ENCODE assay signal across 11 mouse cellular contexts in the genomic region with DNA sequence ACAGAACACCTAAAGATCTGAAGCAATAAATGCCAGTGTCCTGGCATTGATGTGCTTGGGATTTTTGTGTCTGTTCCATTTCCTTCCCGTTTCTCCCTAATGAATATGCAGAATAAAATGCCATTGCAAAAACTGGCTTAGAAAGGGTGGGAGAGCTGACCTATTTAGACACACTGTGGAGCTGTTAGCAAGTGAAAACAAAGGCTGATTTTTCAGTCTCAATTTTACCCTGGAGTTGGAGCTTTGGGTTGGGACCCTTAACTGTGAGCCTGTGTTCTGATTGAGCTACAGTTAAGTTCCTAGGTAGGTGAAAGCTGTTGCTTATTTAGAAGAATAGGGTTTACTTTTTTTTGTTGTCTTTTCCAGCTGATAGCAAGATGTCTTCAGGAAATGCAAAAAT. TPM values are rescaled to one million over a fixed set of nuclear protein-coding genes. Genes with fewer than 3 reads are reported as not detected.
DNase-seq lines count a peak whose midpoint lies in the region; ATAC-seq lines count a peak whose summit lies in the region.
"Had no signal": no experiment of that assay in that cellular context is flagged by ENCODE, and none has a peak within 500 bp of the region (broad histone marks: within the 10 kb centered on the region; RNA-seq: fewer than 3 reads in every experiment).

No protein-coding gene starts in this region.

- H3K9ac ChIP-seq in heart, embryonic 14.5 days (ENCODE audit: low read length): peak overlapping the region; percentile 87
- peak overlapping the region; percentile 61; the same call in 1 of the 2 replicates for H3K9ac ChIP-seq in hindbrain, embryonic 14.5 days
- H3K9ac ChIP-seq in midbrain, embryonic 13.5 days (replicated peaks): peak overlapping the region; percentile 33; the same call in 1 of the 2 replicates

- no peaks in the 10 kb centered on the region for H3K9me3 ChIP-seq in heart, embryonic 14.5 days (ENCODE audit: control insufficient read depth, low read length)
- H3K9me3 ChIP-seq in hindbrain, embryonic 14.5 days (ENCODE audit: control insufficient read depth, low read length): no peaks in the 10 kb centered on the region
- H3K9me3 ChIP-seq in midbrain, embryonic 13.5 days: no peaks in the 10 kb centered on the region

- H3K4me3 ChIP-seq in heart, embryonic 14.5 days (ENCODE audit: control insufficient read depth in 1 of 2, insufficient read depth in 1 of 2, low read depth in 1 of 2, low read length in 2 of 2): peak overlapping the region; percentile 66 to 82; a peak in 3 of 4 replicates
- H3K4me3 ChIP-seq in hindbrain, embryonic 14.5 days (replicated peaks; ENCODE audit: low read length): peak overlapping the region; percentile 57
- H3K4me3 ChIP-seq in midbrain, embryonic 13.5 days (replicated peaks): peak overlapping the region; percentile 66

- H3K27ac ChIP-seq in heart, embryonic 14.5 days (replicated peaks in 1 of 2; ENCODE audit: control insufficient read depth in 1 of 2, insufficient read depth in 1 of 2, low read depth in 2 of 2, low read length in 2 of 2): no peak overlapping the region
- H3K27ac ChIP-seq in hindbrain, embryonic 14.5 days: no peak overlapping the region
- no peak overlapping the region for H3K27ac ChIP-seq in midbrain, embryonic 13.5 days

- ATAC-seq in heart, embryonic 14.5 days (ENCODE audit: insufficient number of reproducible peaks, insufficient read depth, low FRiP score, low read depth): no peak
- ATAC-seq in hindbrain, embryonic 14.5 days (ENCODE audit: low FRiP score): no peak
- ATAC-seq in midbrain, embryonic 13.5 days: no peak

- peak overlapping the region; percentile 86 for H3K4me2 ChIP-seq in heart, embryonic 14.5 days (ENCODE audit: low read length)
- peak overlapping the region; percentile 75 for H3K4me2 ChIP-seq in hindbrain, embryonic 14.5 days (replicated peaks)
- H3K4me2 ChIP-seq in midbrain, embryonic 13.5 days (replicated peaks): peak overlapping the region; percentile 74

- H3K36me3 ChIP-seq in heart, embryonic 14.5 days (ENCODE audit: control insufficient read depth, insufficient read depth, low read length): peaks cover 52% of the 10 kb centered on the region
- peaks cover 24% of the 10 kb centered on the region for H3K36me3 ChIP-seq in hindbrain, embryonic 14.5 days (replicated peaks; ENCODE audit: control insufficient read depth, insufficient read depth)
- peaks cover 22% of the 10 kb centered on the region for H3K36me3 ChIP-seq in midbrain, embryonic 13.5 days

- H3K4me1 ChIP-seq in heart, embryonic 14.5 days (ENCODE audit: control insufficient read depth in 2 of 2, insufficient read depth in 2 of 2, low read length in 2 of 2): peaks cover 7 to 19% of the 10 kb centered on the region in 2 experiments
- H3K4me1 ChIP-seq in hindbrain, embryonic 14.5 days (replicated peaks; ENCODE audit: control insufficient read depth, insufficient read depth, low read length): peaks cover 6% of the 10 kb centered on the region; the same call in 1 of the 2 replicates
- H3K4me1 ChIP-seq in midbrain, embryonic 13.5 days (replicated peaks): peaks cover 21% of the 10 kb centered on the region

- DNase-seq in heart, adult 9 months (ENCODE audit: low spot score in 2 of 2): no peak
- peak; percentile 43 for DNase-seq in ZHBTc4 (ENCODE audit: low read depth, low spot score)
- DNase-seq in hindbrain, embryonic 14.5 days (ENCODE audit: low spot score): no peak
- no peak for DNase-seq in ovary, adult 18-20 months (ENCODE audit: low spot score)
- no peak for DNase-seq in right cerebral cortex, postnatal 4 days
- DNase-seq in right cerebral cortex, postnatal 25 days: no peak
- DNase-seq: cerebellum, postnatal 25 days; lung, postnatal 14 days; thymus, postnatal 14 days had no signal

- 31% methylated on average over 1 of the region's 1 CpGs for WGBS in heart, embryonic 14.5 days
- WGBS in hindbrain, embryonic 14.5 days: 30% methylated on average over 1 of the region's 1 CpGs
- WGBS in midbrain, embryonic 13.5 days: 34% methylated on average over 1 of the region's 1 CpGs

- H3K27me3 ChIP-seq in heart, embryonic 14.5 days (ENCODE audit: control insufficient read depth, insufficient read depth, low read length): no peaks in the 10 kb centered on the region
- no peaks in the 10 kb centered on the region for H3K27me3 ChIP-seq in hindbrain, embryonic 14.5 days (ENCODE audit: control insufficient read depth, insufficient read depth, low read length)
- no peaks in the 10 kb centered on the region for H3K27me3 ChIP-seq in midbrain, embryonic 13.5 days

RNA-seq across cellular contexts. Expression of a gene that starts 1.7 kb away (rescaled TPM):
- 942 and 971 TPM in 2 replicates for polyA plus RNA-seq in heart, embryonic 14.5 days (2014; fragmentation: Nextera tagmentation; extraction: Ambion mirVana)
- polyA plus RNA-seq in hindbrain, embryonic 14.5 days (2014; fragmentation: Nextera tagmentation; extraction: Ambion mirVana): 432 and 436 TPM in 2 replicates
- 516 and 536 TPM in 2 replicates for polyA plus RNA-seq in midbrain, embryonic 13.5 days (2015; fragmentation: Nextera tagmentation; extraction: Ambion mirVana)

RNA-seq across cellular contexts. Expression of a gene that starts 21.2 kb away (rescaled TPM):
- 30.5 and 31.9 TPM in 2 replicates for polyA plus RNA-seq in heart, embryonic 14.5 days (2014; fragmentation: Nextera tagmentation; extraction: Ambion mirVana)
- 11.0 and 14.8 TPM in 2 replicates for polyA plus RNA-seq in hindbrain, embryonic 14.5 days (2014; fragmentation: Nextera tagmentation; extraction: Ambion mirVana)
- 29.6 and 29.8 TPM in 2 replicates for polyA plus RNA-seq in midbrain, embryonic 13.5 days (2015; fragmentation: Nextera tagmentation; extraction: Ambion mirVana)

RNA-seq across cellular contexts. Expression of a gene that starts 21.3 kb away (rescaled TPM):
- 16.3 and 20.5 TPM in 2 replicates for polyA plus RNA-seq in heart, embryonic 14.5 days (2014; fragmentation: Nextera tagmentation; extraction: Ambion mirVana)
- 11.3 and 11.5 TPM in 2 replicates for polyA plus RNA-seq in hindbrain, embryonic 14.5 days (2014; fragmentation: Nextera tagmentation; extraction: Ambion mirVana)
- polyA plus RNA-seq in midbrain, embryonic 13.5 days (2015; fragmentation: Nextera tagmentation; extraction: Ambion mirVana): 18.8 and 18.9 TPM in 2 replicates

RNA-seq across cellular contexts. Expression of a gene that starts 33.7 kb away (rescaled TPM):
- 2.4 and 2.7 TPM in 2 replicates for polyA plus RNA-seq in heart, embryonic 14.5 days (2014; fragmentation: Nextera tagmentation; extraction: Ambion mirVana)
- polyA plus RNA-seq in hindbrain, embryonic 14.5 days (2014; fragmentation: Nextera tagmentation; extraction: Ambion mirVana): 2.8 and 3.0 TPM in 2 replicates
- polyA plus RNA-seq in midbrain, embryonic 13.5 days (2015; fragmentation: Nextera tagmentation; extraction: Ambion mirVana): 3.7 and 4.1 TPM in 2 replicates

RNA-seq across cellular contexts. Expression of a gene that starts 35.6 kb away (rescaled TPM):
- 620 and 648 TPM in 2 replicates for polyA plus RNA-seq in heart, embryonic 14.5 days (2014; fragmentation: Nextera tagmentation; extraction: Ambion mirVana)
- 712 and 742 TPM in 2 replicates for polyA plus RNA-seq in hindbrain, embryonic 14.5 days (2014; fragmentation: Nextera tagmentation; extraction: Ambion mirVana)
- polyA plus RNA-seq in midbrain, embryonic 13.5 days (2015; fragmentation: Nextera tagmentation; extraction: Ambion mirVana): 613 and 617 TPM in 2 replicates

Comparison
In these comparisons a context has a peak if more than half of its experiments do, and no peak if none do; other contexts are left out.
1. H3K9ac ChIP-seq: peak in every context shown above with its lines; median percentile 87 in heart, embryonic 14.5 days; 61 in hindbrain, embryonic 14.5 days; 33 in midbrain, embryonic 13.5 days.